Mouse (Mus musculus) C2C12 (cell line): ENCODE data around the gene Map7.

Source experiments
- CTCF ChIP-seq: IDR thresholded peaks from one replicate; pipeline ENCODE4 v1.5.1; 2011; ENCODE audit not compliant: control insufficient read depth, insufficient read depth, insufficient read length
- MAX ChIP-seq: IDR thresholded peaks from one replicate; pipeline ENCODE4 v1.6.1; 2011; ENCODE audit warnings: mild to moderate bottlenecking, control low read depth
- USF1 ChIP-seq: IDR thresholded peaks from one replicate; pipeline ENCODE4 v1.6.1; 2011; ENCODE audit warnings: low read depth, mild to moderate bottlenecking, control low read depth, moderate library complexity

DNA sequence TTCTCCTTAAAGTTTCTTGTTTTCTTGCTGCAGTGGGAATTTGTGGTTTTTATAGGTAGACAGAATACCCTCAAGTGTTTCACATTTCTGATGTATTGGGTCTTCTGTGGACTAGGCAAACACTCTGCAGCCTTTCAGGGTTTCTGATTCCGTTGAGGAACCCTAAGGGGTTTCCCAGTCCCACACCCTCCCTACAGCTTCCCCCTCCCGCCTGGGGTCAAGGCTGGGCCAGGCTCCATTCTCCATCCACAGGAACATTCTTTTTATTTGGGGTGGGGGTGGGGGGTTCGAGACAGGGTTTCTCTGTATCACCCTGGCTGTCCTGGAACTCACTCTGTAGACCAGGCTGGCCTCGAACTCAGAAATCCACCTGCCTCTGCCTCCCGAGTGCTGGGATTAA is 150.8 kb downstream of the Map7 start:
- TF ChIP-seq CTCF: no peak
- TF ChIP-seq USF1: no peak
- TF ChIP-seq MAX: no peak
